Mouse (Mus musculus): ENCODE measurements around the gene Ugt2b36. TPM values are rescaled to one million over a fixed set of nuclear protein-coding genes. Genes with fewer than 3 reads are reported as not detected.
"Not testable (repeated sequence)": the region's sequence is repeated elsewhere in the genome, so short reads cannot be mapped to it uniquely, and the experiment has no call there.

Gene Ugt2b36
- total RNA-seq (2014; rRNA removed) (not detected in 2 replicates), polyA plus RNA-seq (2015; fragmentation: Nextera tagmentation; extraction: Ambion mirVana) (not detected in 2 replicates)

- Histone ChIP-seq H3K36me3 (ENCODE audit: insufficient read depth) (no peaks in the 10 kb centered on the region), H3K27me3 (ENCODE audit: insufficient read depth, low read length) (no peaks in the 10 kb centered on the region), H3K4me1 (ENCODE audit: insufficient read depth) (no peaks in the 10 kb centered on the region), H3K9me3 (ENCODE audit: low read length) (no peaks in the 10 kb centered on the region), H3K9ac (no peak within 1 kb of the TSS), H3K4me3 (ENCODE audit: low read depth, low read length) (no peak within 1 kb of the TSS), H3K4me2 (ENCODE audit: low read depth) (no peak within 1 kb of the TSS), H3K27ac (ENCODE audit: low read depth, low read length) (no peak within 1 kb of the TSS)
- TF ChIP-seq CTCF (IDR thresholded peaks at IDR 0.05; ENCODE audit: low read depth), result no peak
- no peak for ATAC-seq
- DNase-seq, result no peak
- WGBS, result 89% methylated on average over 1 of the region's 1 CpGs
Measured at GRCm38 (mm10) chr5:87092346-87093027, at the start of gene Ugt2b36. TSS of gene Ugt2b36 (minus strand) at chr5:87092555.

GRCm38 (mm10) chr5:87140196-87140595 lies 47.8 kb upstream of the Ugt2b36 start, which contains the start of gene Ugt2b5:
TSS of gene Ugt2b5 (minus strand) at chr5:87140318.
- DNase-seq; H3K27me3 ChIP-seq (ENCODE audit: insufficient read depth, low read length); H3K9me3 ChIP-seq (ENCODE audit: low read length): not testable (repeated sequence)

GRCm38 (mm10) chr5:87103697-87104096 lies 11.3 kb upstream of the Ugt2b36 start:
- not testable (repeated sequence) for DNase-seq; ATAC-seq; H3K9ac ChIP-seq; H3K36me3 ChIP-seq (ENCODE audit: insufficient read depth); H3K4me1 ChIP-seq (ENCODE audit: insufficient read depth); H3K9me3 ChIP-seq (ENCODE audit: low read length); H3K27me3 ChIP-seq (ENCODE audit: insufficient read depth, low read length); H3K4me3 ChIP-seq (ENCODE audit: low read depth, low read length); H3K27ac ChIP-seq (ENCODE audit: low read depth, low read length); H3K4me2 ChIP-seq (ENCODE audit: low read depth)
- 95% methylated on average over 1 of the region's 1 CpGs for WGBS

More at GRCm38 (mm10) chr5:87140196-87140595, 47.8 kb upstream of the Ugt2b36 start, which contains the start of gene Ugt2b5:
- not testable (repeated sequence) for H3K4me1 ChIP-seq (ENCODE audit: insufficient read depth); H3K9ac ChIP-seq; H3K4me3 ChIP-seq (ENCODE audit: low read depth, low read length); H3K27ac ChIP-seq (ENCODE audit: low read depth, low read length); H3K36me3 ChIP-seq (ENCODE audit: insufficient read depth); ATAC-seq; H3K4me2 ChIP-seq (ENCODE audit: low read depth)
- WGBS, result 88% methylated on average over 1 of the region's 2 CpGs

- ATAC-seq (no peak), DNase-seq (no peak)
- H3K27me3 ChIP-seq (ENCODE audit: insufficient read depth, low read length), result no peaks in the 10 kb centered on the region
- H3K4me1 ChIP-seq (ENCODE audit: insufficient read depth), result no peaks in the 10 kb centered on the region
- no peaks in the 10 kb centered on the region for H3K36me3 ChIP-seq (ENCODE audit: insufficient read depth)
- no peak overlapping the region for H3K4me2 ChIP-seq (ENCODE audit: low read depth)
- H3K9ac ChIP-seq, result no peak overlapping the region
- H3K4me3 ChIP-seq (ENCODE audit: low read depth, low read length), result no peak overlapping the region
- TF ChIP-seq CTCF (IDR thresholded peaks at IDR 0.05; ENCODE audit: low read depth), result no peak
- no peaks in the 10 kb centered on the region for H3K9me3 ChIP-seq (ENCODE audit: low read length)
- no peak overlapping the region for H3K27ac ChIP-seq (ENCODE audit: low read depth, low read length)
Measured at GRCm38 (mm10) chr5:87091111-87091510, 1.2 kb downstream of the Ugt2b36 start.

GRCm38 (mm10) chr5:87089264-87089663 lies 3.1 kb downstream of the Ugt2b36 start:
- TF ChIP-seq CTCF (IDR thresholded peaks at IDR 0.05; ENCODE audit: low read depth), result no peak
- DNase-seq, result no peak

GRCm38 (mm10) chr5:87086269-87086668 lies 6.1 kb downstream of the Ugt2b36 start:
- no peak overlapping the region for H3K9ac ChIP-seq
- DNase-seq (no peak), ATAC-seq (no peak)
- no peaks in the 10 kb centered on the region for H3K36me3 ChIP-seq (ENCODE audit: insufficient read depth)
- no peak overlapping the region for H3K4me3 ChIP-seq (ENCODE audit: low read depth, low read length)
- no peak overlapping the region for H3K27ac ChIP-seq (ENCODE audit: low read depth, low read length)
- no peak overlapping the region for H3K4me2 ChIP-seq (ENCODE audit: low read depth)
- no peaks in the 10 kb centered on the region for H3K4me1 ChIP-seq (ENCODE audit: insufficient read depth)
- H3K9me3 ChIP-seq (ENCODE audit: low read length), result no peaks in the 10 kb centered on the region
- TF ChIP-seq CTCF (IDR thresholded peaks at IDR 0.05; ENCODE audit: low read depth), result no peak
- H3K27me3 ChIP-seq (ENCODE audit: insufficient read depth, low read length), result no peaks in the 10 kb centered on the region
- WGBS, result 76% methylated on average over 3 of the region's 3 CpGs

More at GRCm38 (mm10) chr5:87089264-87089663, 3.1 kb downstream of the Ugt2b36 start:
- Histone ChIP-seq H3K4me3 (ENCODE audit: low read depth, low read length) (no peak overlapping the region), H3K4me1 (ENCODE audit: insufficient read depth) (no peaks in the 10 kb centered on the region), H3K4me2 (ENCODE audit: low read depth) (no peak overlapping the region), H3K36me3 (ENCODE audit: insufficient read depth) (no peaks in the 10 kb centered on the region), H3K27me3 (ENCODE audit: insufficient read depth, low read length) (no peaks in the 10 kb centered on the region), H3K9ac (no peak overlapping the region), H3K9me3 (ENCODE audit: low read length) (no peaks in the 10 kb centered on the region), H3K27ac (ENCODE audit: low read depth, low read length) (no peak overlapping the region)
- no peak for ATAC-seq

GRCm38 (mm10) chr5:87030624-87031023 lies 61.7 kb downstream of the Ugt2b36 start:
- Histone ChIP-seq H3K4me2 (ENCODE audit: low read depth) (no peak overlapping the region), H3K4me1 (ENCODE audit: insufficient read depth) (no peaks in the 10 kb centered on the region), H3K36me3 (ENCODE audit: insufficient read depth) (no peaks in the 10 kb centered on the region), H3K9me3 (ENCODE audit: low read length) (no peaks in the 10 kb centered on the region), H3K27ac (ENCODE audit: low read depth, low read length) (no peak overlapping the region), H3K9ac (no peak overlapping the region), H3K27me3 (ENCODE audit: insufficient read depth, low read length) (no peaks in the 10 kb centered on the region), H3K4me3 (ENCODE audit: low read depth, low read length) (no peak overlapping the region)
- TF ChIP-seq CTCF (IDR thresholded peaks at IDR 0.05; ENCODE audit: low read depth), result no peak
- 95% methylated on average over 1 of the region's 1 CpGs for WGBS
- ATAC-seq (no peak), DNase-seq (no peak)
